Mouse (Mus musculus): ENCODE measurements around the gene BC025920. TPM values are rescaled to one million over a fixed set of nuclear protein-coding genes. Genes with fewer than 3 reads are reported as not detected.

Gene BC025920
- polyA plus RNA-seq, 1 experiment: 3.7 TPM

- 47% methylated on average over 5 of the region's 5 CpGs for WGBS
- no peak for TF ChIP-seq POLR2A (IDR thresholded peaks at IDR 0.05; ENCODE audit: borderline replicate concordance, insufficient read depth, low read length)
- TF ChIP-seq CTCF (IDR thresholded peaks at IDR 0.05; ENCODE audit: borderline replicate concordance, insufficient read depth, low read depth, low read length): no peak
- no peak overlapping the region for H3K27ac ChIP-seq (ENCODE audit: insufficient read depth, low read length)
- no peak for DNase-seq
- peaks cover 41% of the 10 kb centered on the region for H3K4me1 ChIP-seq (ENCODE audit: control insufficient read depth, insufficient read depth, low read length)
- H3K4me3 ChIP-seq (replicated peaks; ENCODE audit: insufficient read depth, low read depth, low read length): no peak overlapping the region
- H3K27me3 ChIP-seq (ENCODE audit: control insufficient read depth, insufficient read depth, low read length): no peaks in the 10 kb centered on the region
These were observed 10.5 kb upstream of the BC025920 start for GRCm38 (mm10) chr10:81595599-81595998.

GRCm38 (mm10) chr10:81596611-81597010 is 9.5 kb upstream of the BC025920 start:
- H3K27ac ChIP-seq (ENCODE audit: insufficient read depth, low read length): no peak overlapping the region
- WGBS: 76% methylated on average over 10 of the region's 10 CpGs
- H3K4me3 ChIP-seq (replicated peaks; ENCODE audit: insufficient read depth, low read depth, low read length): no peak overlapping the region
- TF ChIP-seq POLR2A (IDR thresholded peaks at IDR 0.05; ENCODE audit: borderline replicate concordance, insufficient read depth, low read length): no peak
- TF ChIP-seq CTCF (IDR thresholded peaks at IDR 0.05; ENCODE audit: borderline replicate concordance, insufficient read depth, low read depth, low read length): no peak
- peaks cover 47% of the 10 kb centered on the region for H3K4me1 ChIP-seq (ENCODE audit: control insufficient read depth, insufficient read depth, low read length)
- peak in 1 of 2 experiments; percentile 11 for DNase-seq
- no peaks in the 10 kb centered on the region for H3K27me3 ChIP-seq (ENCODE audit: control insufficient read depth, insufficient read depth, low read length)

- Histone ChIP-seq H3K4me1 (ENCODE audit: control insufficient read depth, insufficient read depth, low read length) (peaks cover 43% of the 10 kb centered on the region), H3K27me3 (ENCODE audit: control insufficient read depth, insufficient read depth, low read length) (no peaks in the 10 kb centered on the region), H3K27ac (ENCODE audit: insufficient read depth, low read length) (no peak overlapping the region), H3K4me3 (replicated peaks; ENCODE audit: insufficient read depth, low read depth, low read length) (no peak overlapping the region)
- 24% methylated on average over 12 of the region's 12 CpGs for WGBS
- DNase-seq: peak in 1 of 2 experiments; percentile 33
- TF ChIP-seq POLR2A (IDR thresholded peaks at IDR 0.05; ENCODE audit: borderline replicate concordance, insufficient read depth, low read length): no peak
- no peak for TF ChIP-seq CTCF (IDR thresholded peaks at IDR 0.05; ENCODE audit: borderline replicate concordance, insufficient read depth, low read depth, low read length)
These were observed 8.7 kb upstream of the BC025920 start for GRCm38 (mm10) chr10:81597137-81597950.

- no peak for DNase-seq
- WGBS: 69% methylated on average over 3 of the region's 3 CpGs
- Histone ChIP-seq H3K27ac (ENCODE audit: insufficient read depth, low read length) (no peak overlapping the region), H3K27me3 (ENCODE audit: control insufficient read depth, insufficient read depth, low read length) (no peaks in the 10 kb centered on the region), H3K4me3 (replicated peaks; ENCODE audit: insufficient read depth, low read depth, low read length) (no peak overlapping the region), H3K4me1 (ENCODE audit: control insufficient read depth, insufficient read depth, low read length) (peaks cover 36% of the 10 kb centered on the region)
- TF ChIP-seq POLR2A (IDR thresholded peaks at IDR 0.05; ENCODE audit: borderline replicate concordance, insufficient read depth, low read length): no peak
- no peak for TF ChIP-seq CTCF (IDR thresholded peaks at IDR 0.05; ENCODE audit: borderline replicate concordance, insufficient read depth, low read depth, low read length)
These were observed 7.7 kb upstream of the BC025920 start for GRCm38 (mm10) chr10:81598342-81598741.

- Histone ChIP-seq H3K4me1 (ENCODE audit: control insufficient read depth, insufficient read depth, low read length) (peaks cover 31% of the 10 kb centered on the region), H3K27ac (ENCODE audit: insufficient read depth, low read length) (no peak overlapping the region), H3K4me3 (replicated peaks; ENCODE audit: insufficient read depth, low read depth, low read length) (no peak overlapping the region), H3K27me3 (ENCODE audit: control insufficient read depth, insufficient read depth, low read length) (no peaks in the 10 kb centered on the region)
- TF ChIP-seq CTCF (IDR thresholded peaks at IDR 0.05; ENCODE audit: borderline replicate concordance, insufficient read depth, low read depth, low read length): no peak
- TF ChIP-seq POLR2A (IDR thresholded peaks at IDR 0.05; ENCODE audit: borderline replicate concordance, insufficient read depth, low read length): no peak
- WGBS: 82% methylated on average over 6 of the region's 6 CpGs
- no peak for DNase-seq
These were observed 7.2 kb upstream of the BC025920 start for GRCm38 (mm10) chr10:81598871-81599270.

DNA sequence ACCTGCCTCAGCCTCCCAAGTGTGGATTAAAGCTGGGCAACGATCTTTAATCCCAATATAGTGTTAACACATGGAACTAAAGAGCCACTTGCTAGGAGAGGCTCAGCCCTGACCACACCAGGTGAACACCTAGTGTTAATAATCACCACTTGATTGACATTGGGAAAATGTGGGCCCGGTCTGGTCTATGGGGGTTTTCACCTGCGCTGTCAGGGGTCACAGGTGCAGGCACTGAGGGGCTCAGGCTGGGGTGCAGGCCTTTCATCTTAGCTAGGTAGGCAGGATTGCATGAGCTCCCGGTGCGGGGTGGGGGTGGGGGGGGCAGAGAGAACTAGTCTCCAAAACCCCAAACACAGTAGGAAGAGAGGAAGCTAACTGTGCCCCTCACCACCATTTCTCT is 6.4 kb upstream of the BC025920 start:
- H3K4me3 ChIP-seq (replicated peaks; ENCODE audit: insufficient read depth, low read depth, low read length): no peak overlapping the region
- TF ChIP-seq CTCF (IDR thresholded peaks at IDR 0.05; ENCODE audit: borderline replicate concordance, insufficient read depth, low read depth, low read length) (no peak), POLR2A (IDR thresholded peaks at IDR 0.05; ENCODE audit: borderline replicate concordance, insufficient read depth, low read length) (no peak)
- H3K27me3 ChIP-seq (ENCODE audit: control insufficient read depth, insufficient read depth, low read length): no peaks in the 10 kb centered on the region
- no peak overlapping the region for H3K27ac ChIP-seq (ENCODE audit: insufficient read depth, low read length)
- DNase-seq: no peak
- H3K4me1 ChIP-seq (ENCODE audit: control insufficient read depth, insufficient read depth, low read length): peaks cover 27% of the 10 kb centered on the region
- 88% methylated on average over 5 of the region's 5 CpGs for WGBS

- peak in 1 of 2 experiments; percentile 17 for DNase-seq
- no peak for TF ChIP-seq CTCF (IDR thresholded peaks at IDR 0.05; ENCODE audit: borderline replicate concordance, insufficient read depth, low read depth, low read length)
- no peak for TF ChIP-seq POLR2A (IDR thresholded peaks at IDR 0.05; ENCODE audit: borderline replicate concordance, insufficient read depth, low read length)
- H3K27me3 ChIP-seq (ENCODE audit: control insufficient read depth, insufficient read depth, low read length): no peaks in the 10 kb centered on the region
These were observed 6.0 kb upstream of the BC025920 start for GRCm38 (mm10) chr10:81600096-81600495.

GRCm38 (mm10) chr10:81600738-81601203 is 5.3 kb upstream of the BC025920 start, which contains the start of gene Tle6:
Gene Tle6, minus strand, starts transcription at chr10:81601073.
- Histone ChIP-seq H3K4me3 (replicated peaks; ENCODE audit: insufficient read depth, low read depth, low read length) (peak within 1 kb of the TSS; percentile 51), H3K27me3 (ENCODE audit: control insufficient read depth, insufficient read depth, low read length) (no peaks in the 10 kb centered on the region), H3K27ac (ENCODE audit: insufficient read depth, low read length) (no peak within 1 kb of the TSS), H3K4me1 (ENCODE audit: control insufficient read depth, insufficient read depth, low read length) (peaks cover 31% of the 10 kb centered on the region)
- DNase-seq: peak; percentile 93 to 94
- TF ChIP-seq CTCF (IDR thresholded peaks at IDR 0.05; ENCODE audit: borderline replicate concordance, insufficient read depth, low read depth, low read length): no peak
- TF ChIP-seq POLR2A (IDR thresholded peaks at IDR 0.05; ENCODE audit: borderline replicate concordance, insufficient read depth, low read length): 0 out of 2 replicates have a peak, but pooled peaks have one; percentile 10
- under 1% methylated on average over 28 of the region's 28 CpGs for WGBS

More at GRCm38 (mm10) chr10:81600096-81600495, 6.0 kb upstream of the BC025920 start:
- H3K4me1 ChIP-seq (ENCODE audit: control insufficient read depth, insufficient read depth, low read length): peaks cover 31% of the 10 kb centered on the region
- no peak overlapping the region for H3K27ac ChIP-seq (ENCODE audit: insufficient read depth, low read length)
- 74% methylated on average over 10 of the region's 10 CpGs for WGBS
- no peak overlapping the region for H3K4me3 ChIP-seq (replicated peaks; ENCODE audit: insufficient read depth, low read depth, low read length)

All from cerebellum, adult 2 months (tissue).